Mouse (Mus musculus) neural tube, embryonic 13.5 days (tissue): ENCODE data around the gene Rpl5. TPM values are rescaled to one million over a fixed set of nuclear protein-coding genes. Genes with fewer than 3 reads are reported as not detected.
"Not testable (repeated sequence)": the region's sequence is repeated elsewhere in the genome, so short reads cannot be mapped to it uniquely, and the experiment has no call there.

Experiments
- ATAC-seq: fragments of 200-750 bp; cut with Nextera tagmentation; 2 replicates; pipeline ENCODE4 v1.8.0; 2017; ENCODE audit warnings: low read depth, mild to moderate bottlenecking, moderate TSS enrichment, moderate library complexity
- H3K27ac ChIP-seq: fragments of 300-500 bp; sonication (generic); replicated peaks from 2 replicates; pipeline ENCODE4 v1.5.1; 2015; ENCODE audit warnings: moderate library complexity, mild to moderate bottlenecking, inconsistent platforms
- H3K27me3 ChIP-seq: fragments of 300-500 bp; sonication (generic); 2 replicates; pipeline ENCODE4 v1.6.1; 2015; ENCODE audit warnings: mild to moderate bottlenecking, inconsistent platforms
- H3K36me3 ChIP-seq: fragments of 300-500 bp; sonication (generic); 2 replicates; pipeline ENCODE4 v1.6.1; 2015; ENCODE audit warnings: mild to moderate bottlenecking, inconsistent platforms
- H3K4me1 ChIP-seq: fragments of 300-500 bp; sonication (generic); replicated peaks from 2 replicates; pipeline ENCODE4 v1.6.1; 2015; ENCODE audit warnings: inconsistent platforms
- H3K4me2 ChIP-seq: fragments of 300-500 bp; sonication (generic); 2 replicates; pipeline ENCODE4 v1.6.1; 2015; ENCODE audit warnings: inconsistent platforms, mild to moderate bottlenecking, moderate library complexity
- H3K4me3 ChIP-seq: fragments of 300-500 bp; sonication (generic); 2 replicates; pipeline ENCODE4 v1.5.1; 2015; ENCODE audit warnings: mild to moderate bottlenecking, inconsistent platforms
- H3K9ac ChIP-seq: fragments of 300-500 bp; sonication (generic); 2 replicates; pipeline ENCODE4 v1.6.1; 2015; ENCODE audit warnings: moderate library complexity, mild to moderate bottlenecking, inconsistent platforms
- H3K9me3 ChIP-seq: fragments of 300-500 bp; sonication (generic); 2 replicates; pipeline ENCODE4 v1.6.1; 2016; ENCODE audit warnings: inconsistent platforms
- WGBS: fragments of 180-500 bp; shearing (Covaris S2); methylation state at CpG from one replicate; pipeline ENCODE4 v1.1.7; 2015; 5-methylcytosine and 5-hydroxymethylcytosine counted together
- polyA plus RNA-seq: library from polyadenylated mRNA; unstranded; fragments of >200 nt; fragmentation: Nextera tagmentation; extraction: Ambion mirVana; gene quantifications from 2 replicates; pipeline ENCODE4 v1.2.1, GENCODE M21; 2015

Gene Rpl5
- polyA plus RNA-seq, 1 experiment from 2014 or later, result 56.2 TPM

GRCm38 (mm10) chr5:107936625-107937389 is 36.5 kb downstream of the Rpl5 start:
- WGBS, result 92% methylated on average over 10 of the region's 10 CpGs
- H3K4me3 ChIP-seq, result no peak overlapping the region
- H3K9me3 ChIP-seq, result no peaks in the 10 kb centered on the region
- peaks cover 9% of the 10 kb centered on the region for H3K4me1 ChIP-seq
- no peak overlapping the region for H3K4me2 ChIP-seq
- H3K36me3 ChIP-seq, result no peaks in the 10 kb centered on the region
- no peak overlapping the region for H3K9ac ChIP-seq
- H3K27me3 ChIP-seq, result no peaks in the 10 kb centered on the region
- H3K27ac ChIP-seq, result no peak overlapping the region
- ATAC-seq, result no peak

DNA sequence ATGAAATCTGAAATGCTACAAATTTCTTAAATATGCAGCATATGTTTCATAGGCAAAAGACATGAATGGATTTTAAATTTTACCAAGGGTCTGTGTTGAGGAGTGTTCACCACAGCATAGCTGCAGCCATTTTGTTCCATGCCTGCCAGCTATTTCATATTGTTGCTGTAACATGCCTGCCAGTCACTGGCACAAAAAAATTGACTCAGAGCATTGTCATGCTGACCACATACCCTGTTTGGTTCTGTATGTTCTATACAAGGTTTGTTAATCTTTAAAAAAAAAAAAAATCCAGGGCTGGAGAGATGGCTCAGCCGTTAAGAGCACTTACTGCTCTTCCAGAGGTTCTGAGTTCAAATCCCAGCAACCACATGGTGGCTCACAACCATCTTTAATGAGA is 38.2 kb downstream of the Rpl5 start:
- H3K9me3 ChIP-seq, H3K4me3 ChIP-seq, H3K27ac ChIP-seq, H3K4me1 ChIP-seq, ATAC-seq, H3K9ac ChIP-seq, H3K4me2 ChIP-seq, H3K36me3 ChIP-seq, H3K27me3 ChIP-seq: not testable (repeated sequence)
- WGBS, result 79% methylated on average over 1 of the region's 1 CpGs

DNA sequence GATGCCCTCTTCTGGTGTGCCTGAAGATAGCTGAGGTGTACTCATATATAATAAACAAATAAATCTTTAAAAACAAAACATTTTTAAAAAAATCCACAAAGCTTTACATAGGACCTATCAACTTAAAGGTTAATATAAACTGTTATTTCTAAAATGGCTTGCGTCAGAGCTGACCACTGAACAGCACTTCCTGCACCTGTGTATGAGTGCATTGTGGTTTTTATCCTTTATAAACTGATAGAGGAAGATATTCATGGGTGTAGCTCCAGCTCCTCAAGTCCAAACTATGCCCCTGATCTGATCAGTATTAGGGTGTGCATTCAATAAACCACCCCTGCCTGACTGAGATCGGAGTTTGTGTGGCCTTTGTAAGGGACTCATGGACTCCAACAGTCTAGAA is 38.6 kb downstream of the Rpl5 start:
- H3K4me3 ChIP-seq, result no peak overlapping the region
- no peak overlapping the region for H3K9ac ChIP-seq
- H3K4me2 ChIP-seq, result no peak overlapping the region
- no peaks in the 10 kb centered on the region for H3K9me3 ChIP-seq
- H3K27me3 ChIP-seq, result no peaks in the 10 kb centered on the region
- no peak for ATAC-seq
- no peaks in the 10 kb centered on the region for H3K36me3 ChIP-seq
- H3K27ac ChIP-seq, result no peak overlapping the region
- H3K4me1 ChIP-seq, result no peaks in the 10 kb centered on the region
- 94% methylated on average over 2 of the region's 2 CpGs for WGBS

- no peak overlapping the region for H3K9ac ChIP-seq
- no peaks in the 10 kb centered on the region for H3K27me3 ChIP-seq
Observed at GRCm38 (mm10) chr5:107939701-107940100, 39.4 kb downstream of the Rpl5 start.

DNA sequence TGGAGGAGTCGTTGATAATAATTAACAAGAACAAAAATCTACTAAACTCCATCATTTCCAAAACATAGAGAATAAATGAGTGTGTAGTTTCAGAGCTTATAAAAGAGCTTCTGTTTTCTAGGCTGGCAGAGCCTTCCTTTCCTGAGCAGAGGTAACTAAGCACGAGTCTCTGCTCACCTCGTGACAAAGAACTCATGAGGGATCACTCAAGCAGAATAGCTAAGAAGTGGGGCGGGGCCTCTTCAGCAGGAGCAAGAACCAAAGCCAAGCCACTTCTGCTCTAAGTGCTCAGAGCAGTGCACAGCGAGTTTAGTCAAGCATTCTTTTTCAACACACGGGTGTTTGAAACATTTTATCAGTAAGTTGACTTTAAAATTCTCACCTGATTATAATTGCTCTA is 40.9 kb downstream of the Rpl5 start:
- no peak overlapping the region for H3K4me2 ChIP-seq
- H3K27me3 ChIP-seq, result no peaks in the 10 kb centered on the region
- no peak for ATAC-seq
- no peak overlapping the region for H3K27ac ChIP-seq
- H3K36me3 ChIP-seq, result no peaks in the 10 kb centered on the region
- H3K4me3 ChIP-seq, result no peak overlapping the region
- 64% methylated on average over 6 of the region's 6 CpGs for WGBS
- H3K4me1 ChIP-seq, result no peaks in the 10 kb centered on the region
- no peaks in the 10 kb centered on the region for H3K9me3 ChIP-seq
- H3K9ac ChIP-seq, result no peak overlapping the region

More at GRCm38 (mm10) chr5:107939701-107940100, 39.4 kb downstream of the Rpl5 start:
- WGBS, result 83% methylated on average over 3 of the region's 3 CpGs
- H3K4me2 ChIP-seq, result no peak overlapping the region
- no peaks in the 10 kb centered on the region for H3K4me1 ChIP-seq
- no peak overlapping the region for H3K4me3 ChIP-seq
- H3K36me3 ChIP-seq, result no peaks in the 10 kb centered on the region
- ATAC-seq, result no peak
- no peak overlapping the region for H3K27ac ChIP-seq
- no peaks in the 10 kb centered on the region for H3K9me3 ChIP-seq

DNA sequence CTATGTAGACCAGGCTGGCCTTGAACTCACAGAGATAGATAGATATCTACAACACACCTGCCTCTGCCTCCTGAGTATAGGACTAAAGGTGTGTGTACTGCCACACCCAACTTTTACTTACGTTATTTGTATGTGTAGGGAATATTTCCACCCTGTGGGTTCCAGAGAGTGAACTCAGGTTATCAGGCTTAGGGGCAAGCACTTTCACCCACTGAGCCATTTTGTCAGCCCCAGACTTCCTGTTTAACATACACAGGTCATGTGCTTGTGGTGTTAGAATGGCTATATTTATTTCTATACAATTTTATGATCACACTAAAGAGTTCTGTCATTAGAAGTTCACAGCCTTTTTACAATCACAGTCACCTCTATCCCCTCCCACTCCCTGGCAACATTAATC is 42.6 kb downstream of the Rpl5 start:
- H3K27ac ChIP-seq, result no peak overlapping the region
- no peaks in the 10 kb centered on the region for H3K27me3 ChIP-seq
- H3K4me1 ChIP-seq, result no peaks in the 10 kb centered on the region
- ATAC-seq, result no peak
- H3K9me3 ChIP-seq, result no peaks in the 10 kb centered on the region
- WGBS, result 93% methylated on average over 1 of the region's 1 CpGs
- H3K4me3 ChIP-seq, result no peak overlapping the region
- H3K4me2 ChIP-seq, result no peak overlapping the region
- H3K36me3 ChIP-seq, result no peaks in the 10 kb centered on the region
- no peak overlapping the region for H3K9ac ChIP-seq

DNA sequence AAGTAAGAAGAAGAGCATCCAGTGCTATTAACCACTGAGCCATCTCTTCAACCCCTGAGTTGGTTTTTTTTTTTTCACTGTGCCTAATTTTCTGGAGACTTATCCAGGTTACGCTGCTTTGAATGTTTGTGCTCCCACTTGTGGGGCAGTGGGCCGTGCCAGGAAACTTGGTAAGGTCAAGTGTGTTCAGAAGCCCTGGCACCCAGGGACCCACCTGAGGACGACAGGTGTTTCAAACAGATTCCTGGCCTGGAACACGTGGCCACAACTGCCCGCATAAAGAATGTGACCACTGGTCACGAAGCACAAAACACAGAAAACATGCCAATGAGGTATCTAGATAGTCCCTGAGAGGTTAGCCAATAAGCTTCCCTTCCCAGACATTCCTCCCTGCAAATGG is 43.2 kb downstream of the Rpl5 start:
- no peaks in the 10 kb centered on the region for H3K27me3 ChIP-seq
- H3K9me3 ChIP-seq, result no peaks in the 10 kb centered on the region
- ATAC-seq, result no peak
- no peak overlapping the region for H3K9ac ChIP-seq
- no peaks in the 10 kb centered on the region for H3K4me1 ChIP-seq
- H3K4me3 ChIP-seq, result no peak overlapping the region
- H3K4me2 ChIP-seq, result no peak overlapping the region
- no peak overlapping the region for H3K27ac ChIP-seq
- WGBS, result 93% methylated on average over 6 of the region's 6 CpGs
- no peaks in the 10 kb centered on the region for H3K36me3 ChIP-seq

- no peak for ATAC-seq
- Histone ChIP-seq H3K9ac (no peak overlapping the region), H3K4me1 (no peaks in the 10 kb centered on the region), H3K9me3 (no peaks in the 10 kb centered on the region), H3K36me3 (no peaks in the 10 kb centered on the region), H3K4me3 (no peak overlapping the region), H3K4me2 (no peak overlapping the region), H3K27me3 (no peaks in the 10 kb centered on the region), H3K27ac (no peak overlapping the region)
- 84% methylated on average over 1 of the region's 1 CpGs for WGBS
Observed at GRCm38 (mm10) chr5:107946475-107946874, 46.2 kb downstream of the Rpl5 start.

GRCm38 (mm10) chr5:107947548-107947947 is 47.2 kb downstream of the Rpl5 start:
- H3K4me1 ChIP-seq, result no peaks in the 10 kb centered on the region
- H3K4me2 ChIP-seq, result no peak overlapping the region
- H3K27ac ChIP-seq, result no peak overlapping the region
- H3K4me3 ChIP-seq, result no peak overlapping the region
- no peak for ATAC-seq
- H3K36me3 ChIP-seq, result no peaks in the 10 kb centered on the region
- no peaks in the 10 kb centered on the region for H3K27me3 ChIP-seq
- 83% methylated on average over 2 of the region's 2 CpGs for WGBS
- no peak overlapping the region for H3K9ac ChIP-seq
- H3K9me3 ChIP-seq, result no peaks in the 10 kb centered on the region

DNA sequence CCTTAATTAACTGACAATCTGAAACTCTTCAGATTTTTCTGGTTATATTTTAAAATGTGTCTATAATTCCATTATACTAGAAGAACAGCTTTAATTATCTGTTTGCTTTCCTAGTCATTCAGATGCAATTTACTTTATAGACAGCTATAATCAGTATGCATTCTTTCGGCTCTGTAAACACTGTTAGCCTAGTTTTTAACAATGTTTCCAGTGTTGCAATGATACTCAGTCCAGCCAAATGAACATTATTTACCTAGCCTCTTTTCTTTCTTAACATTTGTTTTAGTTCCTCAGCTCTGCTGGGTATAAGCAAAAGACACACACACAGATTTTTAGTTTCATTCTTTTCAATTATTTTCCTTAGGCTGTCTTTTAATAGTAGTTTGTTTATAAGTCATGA is 48.6 kb downstream of the Rpl5 start:
- H3K4me1 ChIP-seq, result no peaks in the 10 kb centered on the region
- WGBS, result 76% methylated on average over 1 of the region's 1 CpGs
- no peak overlapping the region for H3K9ac ChIP-seq
- no peaks in the 10 kb centered on the region for H3K36me3 ChIP-seq
- no peaks in the 10 kb centered on the region for H3K9me3 ChIP-seq
- H3K27me3 ChIP-seq, result no peaks in the 10 kb centered on the region
- no peak overlapping the region for H3K4me3 ChIP-seq
- H3K4me2 ChIP-seq, result no peak overlapping the region
- no peak overlapping the region for H3K27ac ChIP-seq
- ATAC-seq, result no peak

GRCm38 (mm10) chr5:107949607-107950006 is 49.3 kb downstream of the Rpl5 start:
- Histone ChIP-seq H3K27ac (no peak overlapping the region), H3K4me2 (no peak overlapping the region), H3K4me3 (no peak overlapping the region), H3K4me1 (no peaks in the 10 kb centered on the region), H3K9ac (no peak overlapping the region), H3K9me3 (no peaks in the 10 kb centered on the region), H3K27me3 (no peaks in the 10 kb centered on the region), H3K36me3 (no peaks in the 10 kb centered on the region)
- 86% methylated on average over 3 of the region's 3 CpGs for WGBS
- ATAC-seq, result no peak

DNA sequence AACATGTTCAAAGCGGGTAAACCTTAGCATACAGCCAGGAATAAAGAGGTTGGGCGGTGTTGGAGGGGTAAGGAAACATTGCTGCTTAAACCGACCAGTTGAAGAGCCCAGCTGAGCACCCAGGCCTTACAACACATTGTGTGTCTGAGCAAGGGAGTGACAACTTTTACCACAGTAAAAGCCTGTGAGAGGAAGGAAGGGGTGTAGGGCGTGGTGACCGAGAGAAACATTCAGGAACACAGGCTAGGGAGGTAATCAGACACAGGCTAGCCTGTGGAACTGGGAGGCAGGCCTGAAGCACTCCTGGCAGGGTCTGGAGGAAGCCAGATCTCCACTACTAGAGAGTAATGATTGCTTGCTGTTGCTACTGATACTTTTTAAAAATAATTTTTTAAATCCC is 50.3 kb downstream of the Rpl5 start:
- ATAC-seq, result no peak

More for the DNA sequence above, 50.3 kb downstream of the Rpl5 start:
- 85% methylated on average over 5 of the region's 5 CpGs for WGBS
- Histone ChIP-seq H3K4me2 (no peak overlapping the region), H3K9ac (no peak overlapping the region), H3K36me3 (no peaks in the 10 kb centered on the region), H3K27ac (no peak overlapping the region), H3K9me3 (no peaks in the 10 kb centered on the region), H3K4me1 (no peaks in the 10 kb centered on the region), H3K4me3 (no peak overlapping the region), H3K27me3 (no peaks in the 10 kb centered on the region)
